Mouse (Mus musculus) lung, postnatal 0 days (tissue): ENCODE results near the gene Sit1. TPM values are rescaled to one million over a fixed set of nuclear protein-coding genes. Genes with fewer than 3 reads are reported as not detected.

Experiments
- ATAC-seq: fragments of 200-750 bp; cut with Nextera tagmentation; 2 replicates; pipeline ENCODE4 v1.8.0; 2017; ENCODE audit warnings: moderate library complexity
- DNase-seq: peaks from one replicate; pipeline ENCODE4 v3.0.0-alpha.2; 2016; ENCODE audit warnings: low spot score
- H3K27ac ChIP-seq: fragments of 300-500 bp; sonication (generic); 2 replicates; pipeline ENCODE4 v1.5.1; 2014; ENCODE audit warnings: antibody characterized with exemption, mild to moderate bottlenecking, low read length, mixed read lengths
- H3K27me3 ChIP-seq: fragments of 300-500 bp; sonication (generic); replicated peaks from 2 replicates; pipeline ENCODE4 v1.6.1; 2014; ENCODE audit warnings: low read length, mixed read lengths; ENCODE audit not compliant: insufficient read depth
- H3K36me3 ChIP-seq: fragments of 300-500 bp; sonication (generic); 2 replicates; pipeline ENCODE4 v1.6.1; 2014; ENCODE audit warnings: low read length, mixed read lengths; ENCODE audit not compliant: insufficient read depth
- H3K4me1 ChIP-seq: fragments of 300-500 bp; sonication (generic); 2 replicates; pipeline ENCODE4 v1.6.1; 2014; ENCODE audit warnings: antibody characterized with exemption, low read depth, low read length, mixed read lengths; ENCODE audit not compliant: insufficient read depth
- H3K4me2 ChIP-seq: fragments of 300-500 bp; sonication (generic); replicated peaks from 2 replicates; pipeline ENCODE4 v1.6.1; 2014; ENCODE audit warnings: low read depth, mild to moderate bottlenecking, low read length, moderate library complexity, mixed read lengths
- H3K4me3 ChIP-seq: fragments of 300-500 bp; sonication (generic); 2 replicates; pipeline ENCODE4 v1.5.1; 2014; ENCODE audit warnings: low read depth, low read length
- H3K9ac ChIP-seq: fragments of 300-500 bp; sonication (generic); replicated peaks from 2 replicates; pipeline ENCODE4 v1.6.1; 2014; ENCODE audit warnings: low read depth, mild to moderate bottlenecking
- H3K9me3 ChIP-seq: fragments of 300-500 bp; sonication (generic); 2 replicates; pipeline ENCODE4 v1.6.1; 2016; ENCODE audit warnings: low read length, mixed read lengths
- CTCF ChIP-seq: IDR thresholded peaks from 2 replicates; pipeline ENCODE4 v1.5.1; 2016; ENCODE audit warnings: antibody characterized with exemption, mild to moderate bottlenecking
- EP300 ChIP-seq: IDR thresholded peaks from 2 replicates; pipeline ENCODE4 v1.6.1; 2016; ENCODE audit warnings: antibody characterized with exemption, mild to moderate bottlenecking, control low read depth
- whole genome bisulfite sequencing: fragments of 180-500 bp; shearing (Covaris S2); extraction: QIAGEN DNeasy Blood & Tissue Kit; methylation state at CpG from one replicate; pipeline ENCODE4 v1.1.7; 2014; 5-methylcytosine and 5-hydroxymethylcytosine counted together
- polyA plus RNA-seq: library from polyadenylated mRNA; unstranded; fragments of >200 nt; fragmentation: Nextera tagmentation; extraction: Ambion mirVana; gene quantifications from 2 replicates; pipeline ENCODE4 v1.2.1, GENCODE M21; 2015

Sit1 gene
- polyA plus RNA-seq, 1 experiment from 2014 or later: not detected

GRCm38 (mm10) chr4:43519551-43519950, 36.0 kb upstream of the Sit1 start:
- WGBS: 29% methylated on average over 10 of the region's 10 CpGs
- Histone ChIP-seq H3K9me3 (no peaks in the 10 kb centered on the region), H3K4me1 (peaks cover 14% of the 10 kb centered on the region), H3K4me3 (no peak overlapping the region), H3K36me3 (no peaks in the 10 kb centered on the region), H3K27me3 (0 out of 2 replicates have a peak, but pooled peaks cover 12% of the 10 kb centered on the region), H3K27ac (no peak overlapping the region), H3K9ac (no peak overlapping the region), H3K4me2 (no peak overlapping the region; the same call in 1 of the 2 replicates)
- ATAC-seq (no peak), DNase-seq (no peak)
- TF ChIP-seq CTCF: no peak
- no peak for TF ChIP-seq EP300

- DNase-seq: no peak
- H3K27ac ChIP-seq: no peak overlapping the region
- no peak for ATAC-seq
- no peaks in the 10 kb centered on the region for H3K36me3 ChIP-seq
- TF ChIP-seq EP300: no peak
- TF ChIP-seq CTCF: no peak
- no peaks in the 10 kb centered on the region for H3K9me3 ChIP-seq
- H3K4me1 ChIP-seq: no peaks in the 10 kb centered on the region
- no peak overlapping the region for H3K9ac ChIP-seq
- no peak overlapping the region for H3K4me3 ChIP-seq
- WGBS: 54% methylated on average over 11 of the region's 11 CpGs
- H3K27me3 ChIP-seq: no peaks in the 10 kb centered on the region; the same call in 1 of the 2 replicates
- no peak overlapping the region for H3K4me2 ChIP-seq
Measured at GRCm38 (mm10) chr4:43515764-43516708, 32.5 kb upstream of the Sit1 start.

GRCm38 (mm10) chr4:43513791-43514190, 30.3 kb upstream of the Sit1 start:
- H3K36me3 ChIP-seq: no peaks in the 10 kb centered on the region
- WGBS: 51% methylated on average over 4 of the region's 4 CpGs
- DNase-seq: no peak

GRCm38 (mm10) chr4:43513300-43513699, 29.8 kb upstream of the Sit1 start:
- TF ChIP-seq EP300: no peak
- no peak for TF ChIP-seq CTCF
- DNase-seq (no peak), ATAC-seq (no peak)
- no peaks in the 10 kb centered on the region for H3K9me3 ChIP-seq
- no peak overlapping the region for H3K4me2 ChIP-seq
- H3K4me1 ChIP-seq: no peaks in the 10 kb centered on the region; the same call in 1 of the 2 replicates
- WGBS: 85% methylated on average over 4 of the region's 4 CpGs
- H3K4me3 ChIP-seq: no peak overlapping the region
- no peak overlapping the region for H3K9ac ChIP-seq
- no peaks in the 10 kb centered on the region; the same call in 1 of the 2 replicates for H3K27me3 ChIP-seq
- H3K27ac ChIP-seq: no peak overlapping the region
- H3K36me3 ChIP-seq: no peaks in the 10 kb centered on the region

More at GRCm38 (mm10) chr4:43513791-43514190, 30.3 kb upstream of the Sit1 start:
- TF ChIP-seq EP300 (no peak), CTCF (no peak)
- ATAC-seq: peak; percentile 50; the same call in 1 of the 2 replicates
- Histone ChIP-seq H3K4me1 (no peaks in the 10 kb centered on the region), H3K9me3 (no peaks in the 10 kb centered on the region), H3K27me3 (no peaks in the 10 kb centered on the region; the same call in 1 of the 2 replicates), H3K4me2 (no peak overlapping the region), H3K4me3 (no peak overlapping the region), H3K27ac (no peak overlapping the region), H3K9ac (no peak overlapping the region)

- 68% methylated on average over 7 of the region's 7 CpGs for WGBS
- no peak overlapping the region for H3K4me2 ChIP-seq
- no peak overlapping the region for H3K4me3 ChIP-seq
- ATAC-seq (no peak), DNase-seq (no peak)
- H3K36me3 ChIP-seq: no peaks in the 10 kb centered on the region
- H3K4me1 ChIP-seq: peaks cover 5% of the 10 kb centered on the region; the same call in 1 of the 2 replicates
- no peaks in the 10 kb centered on the region for H3K9me3 ChIP-seq
- TF ChIP-seq EP300 (no peak), CTCF (no peak)
- H3K27me3 ChIP-seq: no peaks in the 10 kb centered on the region; the same call in 1 of the 2 replicates
- no peak overlapping the region for H3K27ac ChIP-seq
- H3K9ac ChIP-seq: no peak overlapping the region
Measured at GRCm38 (mm10) chr4:43512653-43513052, 29.1 kb upstream of the Sit1 start.

GRCm38 (mm10) chr4:43511675-43512454, 28.3 kb upstream of the Sit1 start:
- TF ChIP-seq CTCF (no peak), EP300 (no peak)
- no peaks in the 10 kb centered on the region; the same call in 1 of the 2 replicates for H3K27me3 ChIP-seq
- H3K4me3 ChIP-seq: no peak overlapping the region
- no peaks in the 10 kb centered on the region for H3K9me3 ChIP-seq
- H3K4me2 ChIP-seq: no peak overlapping the region
- H3K27ac ChIP-seq: no peak overlapping the region
- DNase-seq (no peak), ATAC-seq (no peak)
- peaks cover 5% of the 10 kb centered on the region; the same call in 1 of the 2 replicates for H3K4me1 ChIP-seq
- H3K9ac ChIP-seq: no peak overlapping the region
- H3K36me3 ChIP-seq: no peaks in the 10 kb centered on the region
- WGBS: 67% methylated on average over 19 of the region's 19 CpGs
